Mouse (Mus musculus) lung, adult 2 months (tissue): Measurements from ENCODE around the gene S100a8.

Source experiments
- CTCF ChIP-seq: fragments of 200-500 bp; IDR thresholded peaks from 2 replicates; pipeline ENCODE4 v1.5.1; 2011; ENCODE audit warnings: mild to moderate bottlenecking, low read length, control low read depth; ENCODE audit not compliant: insufficient read depth
- POLR2A ChIP-seq: fragments of 200-500 bp; IDR thresholded peaks from 2 replicates; pipeline ENCODE4 v1.6.1; 2011; ENCODE audit warnings: low read depth, mild to moderate bottlenecking, control low read depth, low read length, borderline replicate concordance; ENCODE audit errors: extremely low read depth

DNA sequence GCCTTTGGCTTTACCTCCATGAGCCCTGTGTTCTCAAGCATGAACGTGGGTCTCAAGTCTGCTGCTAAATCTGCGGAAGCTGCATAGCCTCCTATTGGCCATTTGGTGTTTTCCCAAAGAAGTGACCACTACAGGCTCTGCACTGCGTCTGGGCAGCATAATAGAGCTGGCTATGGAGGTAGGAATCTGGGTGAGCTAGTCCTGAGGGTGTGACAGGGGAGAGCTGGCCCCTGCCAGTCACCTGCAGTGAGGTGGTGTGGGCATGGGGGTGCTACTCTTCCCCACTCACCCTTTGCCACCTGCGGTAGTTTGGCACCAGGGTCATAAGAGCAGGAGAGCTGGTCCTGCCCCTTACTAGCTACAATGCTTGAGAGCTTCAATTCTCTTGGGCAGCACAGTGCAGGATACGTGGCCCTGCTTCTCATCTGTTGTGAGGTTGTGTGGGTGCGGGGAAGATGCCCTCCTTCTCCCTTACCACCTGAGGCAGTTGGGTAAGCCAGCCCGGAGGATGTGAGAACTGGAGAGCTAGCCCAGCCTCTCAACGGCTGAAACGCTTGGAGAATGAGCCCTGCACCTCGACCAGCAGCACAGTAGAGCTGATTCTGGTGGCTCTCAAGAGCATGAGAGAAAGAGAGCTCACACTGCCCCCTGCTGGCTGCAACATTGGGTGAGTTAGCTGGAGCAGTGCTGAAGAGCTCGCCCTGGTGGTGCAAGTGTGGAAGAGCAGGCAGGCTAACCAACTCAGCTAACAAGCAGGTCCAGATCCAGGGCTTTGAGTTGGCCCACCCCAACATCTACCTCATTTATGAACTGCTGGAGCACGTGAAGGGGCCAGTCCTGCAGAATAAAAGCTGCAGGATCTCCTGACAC lies 41.0 kb downstream of the S100a8 start:
- peak; percentile 97 for TF ChIP-seq CTCF
- TF ChIP-seq POLR2A: no peak
